Mouse (Mus musculus) myocyte (in vitro differentiated cells): Measurements from ENCODE around the gene Pdxk.

ENCODE experiments used
- CEBPB ChIP-seq: IDR thresholded peaks from 2 replicates; pipeline ENCODE4 v1.6.1; 2011; ENCODE audit warnings: mild to moderate bottlenecking, moderate library complexity; ENCODE audit not compliant: poor library complexity, insufficient read depth, severe bottlenecking
- E2F4 ChIP-seq: IDR thresholded peaks from one replicate; pipeline ENCODE4 v1.6.1; 2011; ENCODE audit warnings: mild to moderate bottlenecking, control low read depth, moderate library complexity; ENCODE audit not compliant: insufficient read depth
- MAX ChIP-seq: IDR thresholded peaks from one replicate; pipeline ENCODE4 v1.6.1; 2011; ENCODE audit warnings: low read depth, mild to moderate bottlenecking, control low read depth
- MYOD1 ChIP-seq, 3 experiments: IDR thresholded peaks; one replicate each; pipeline ENCODE4 v1.6.1; 2011; ENCODE audit warnings: control low read depth in 2 of 3, low read depth in 2 of 3, mild to moderate bottlenecking in 2 of 3, moderate library complexity in 1 of 3; ENCODE audit not compliant: insufficient read length in 2 of 3, control insufficient read depth in 1 of 3
- MYOG ChIP-seq, 3 experiments: IDR thresholded peaks; one replicate each; pipeline ENCODE4 v1.6.1; 2011; ENCODE audit warnings: control low read depth in 2 of 3, low read depth in 2 of 3, mild to moderate bottlenecking in 2 of 3; ENCODE audit not compliant: insufficient read length in 2 of 3, control insufficient read depth in 1 of 3, insufficient read depth in 1 of 3
- POLR2A ChIP-seq: IDR thresholded peaks from one replicate; pipeline ENCODE4 v1.6.1; 2011; ENCODE audit warnings: low read depth, mild to moderate bottlenecking, control low read depth, moderate library complexity; ENCODE audit not compliant: insufficient read length
- POLR2AphosphoS2 ChIP-seq: IDR thresholded peaks from one replicate; pipeline ENCODE4 v1.6.1; 2011; ENCODE audit warnings: low read depth, control low read depth; ENCODE audit not compliant: insufficient read length
- REST ChIP-seq: IDR thresholded peaks from one replicate; pipeline ENCODE4 v1.6.1; 2011; ENCODE audit warnings: mild to moderate bottlenecking, control low read depth, moderate library complexity; ENCODE audit not compliant: insufficient read depth, insufficient read length
- SRF ChIP-seq: IDR thresholded peaks from one replicate; pipeline ENCODE4 v1.6.1; 2011; ENCODE audit warnings: low read depth; ENCODE audit not compliant: control insufficient read depth, insufficient read length
- TCF12 ChIP-seq: IDR thresholded peaks from one replicate; pipeline ENCODE4 v1.6.1; 2011; ENCODE audit warnings: mild to moderate bottlenecking, control low read depth; ENCODE audit not compliant: poor library complexity, insufficient read depth, severe bottlenecking
- TCF3 ChIP-seq: IDR thresholded peaks from one replicate; pipeline ENCODE4 v1.6.1; 2011; ENCODE audit warnings: low read depth, control low read depth; ENCODE audit not compliant: insufficient read length
- USF1 ChIP-seq: IDR thresholded peaks from one replicate; pipeline ENCODE4 v1.6.1; 2011; ENCODE audit warnings: low read depth, mild to moderate bottlenecking, control low read depth, moderate library complexity

- TF ChIP-seq POLR2A (no peak), POLR2AphosphoS2 (no peak), TCF12 (no peak), USF1 (no peak), TCF3 (no peak), MAX (no peak), MYOG (IDR thresholded peaks at IDR 0.05; ENCODE audit: control insufficient read depth in 1 of 3, insufficient read depth in 1 of 3, insufficient read length in 2 of 3, low read depth in 2 of 3) (no peak), MYOD1 (IDR thresholded peaks at IDR 0.05; ENCODE audit: control insufficient read depth in 1 of 3, insufficient read length in 2 of 3, low read depth in 2 of 3) (no peak), E2F4 (no peak), CEBPB (no peak), REST (no peak), SRF (no peak)
Measured at GRCm38 (mm10) chr10:78413152-78413520, 51.6 kb downstream of the Pdxk start.
